Mouse (Mus musculus) kidney, adult 9 months (tissue): ENCODE data around the gene Gm4922.

Experiments used
- DNase-seq: peaks from one replicate; pipeline ENCODE4 v3.0.0; 2022

Gene Gm4922

GRCm38 (mm10) chr10:18786693-18787092 is at the start of gene Gm4922:
Gm4922 (minus strand) TSS chr10:18786793.
- no peak for DNase-seq

GRCm38 (mm10) chr10:18835684-18836479 is 49.3 kb upstream of the Gm4922 start:
- peak; percentile 34 for DNase-seq

GRCm38 (mm10) chr10:18834389-18834788 is 47.8 kb upstream of the Gm4922 start:
- peak; percentile 49 for DNase-seq

- DNase-seq = no peak
These were observed 45.2 kb upstream of the Gm4922 start for GRCm38 (mm10) chr10:18831823-18832222.

- no peak for DNase-seq
These were observed 43.8 kb upstream of the Gm4922 start for GRCm38 (mm10) chr10:18830359-18830758.

- no peak for DNase-seq
These were observed 41.3 kb upstream of the Gm4922 start for GRCm38 (mm10) chr10:18827936-18828335.

GRCm38 (mm10) chr10:18826107-18826506 is 39.5 kb upstream of the Gm4922 start:
- DNase-seq = no peak

- DNase-seq = no peak
These were observed 38.5 kb upstream of the Gm4922 start for GRCm38 (mm10) chr10:18825143-18825542.

GRCm38 (mm10) chr10:18816560-18816959 is 30.0 kb upstream of the Gm4922 start:
- DNase-seq = peak; percentile 14

GRCm38 (mm10) chr10:18811751-18812150 is 25.2 kb upstream of the Gm4922 start:
- no peak for DNase-seq

- DNase-seq = no peak
These were observed 3.5 kb upstream of the Gm4922 start for GRCm38 (mm10) chr10:18790063-18790462.

GRCm38 (mm10) chr10:18788601-18789000 is 2.0 kb upstream of the Gm4922 start:
- DNase-seq = no peak

GRCm38 (mm10) chr10:18777546-18777945 is 9.0 kb downstream of the Gm4922 start:
- no peak for DNase-seq

- no peak for DNase-seq
These were observed 13.9 kb downstream of the Gm4922 start for GRCm38 (mm10) chr10:18772537-18773179.

- DNase-seq = no peak
These were observed 16.7 kb downstream of the Gm4922 start for GRCm38 (mm10) chr10:18769909-18770308.

- DNase-seq = peak; percentile 61
These were observed 26.4 kb downstream of the Gm4922 start for GRCm38 (mm10) chr10:18760241-18760640.

- DNase-seq = no peak
These were observed 36.5 kb downstream of the Gm4922 start for GRCm38 (mm10) chr10:18750057-18750456.

GRCm38 (mm10) chr10:18743286-18744142 is 43.1 kb downstream of the Gm4922 start, which contains the start of gene Arfgef3:
Arfgef3 (minus strand) TSS chr10:18743949.
- peak; percentile 40 for DNase-seq

GRCm38 (mm10) chr10:18742086-18742485 is 44.5 kb downstream of the Gm4922 start:
- peak; percentile 4 for DNase-seq

- DNase-seq = no peak
These were observed 45.6 kb downstream of the Gm4922 start for GRCm38 (mm10) chr10:18741024-18741423.
